Mouse (Mus musculus): ENCODE data around the gene Slc30a1. TPM values are rescaled to one million over a fixed set of nuclear protein-coding genes. Genes with fewer than 3 reads are reported as not detected.

Gene Slc30a1
- polyA plus RNA-seq (2012; rRNA removed): 5.4 and 6.6 TPM in 2 replicates

GRCm38 (mm10) chr1:191906571-191907430 is at the start of gene Slc30a1:
Gene Slc30a1 (plus strand): TSS chr1:191906767.

Other genes starting within 250 kb of the Slc30a1 start
- gene Lpgat1, start 188.9 kb upstream of the Slc30a1 start, polyA plus RNA-seq (2012; rRNA removed): 4.3 and 5.2 TPM in 2 replicates
- gene Nek2, start 85.3 kb upstream of the Slc30a1 start, polyA plus RNA-seq (2012; rRNA removed): 15.5 and 16.5 TPM in 2 replicates
- 0.02 and 0.05 TPM in 2 replicates for gene Rd3, start 70.6 kb downstream of the Slc30a1 start, polyA plus RNA-seq (2012; rRNA removed)
- gene Traf5, start 185.8 kb downstream of the Slc30a1 start, polyA plus RNA-seq (2012; rRNA removed): 5.6 and 5.8 TPM in 2 replicates
- 8.7 and 9.6 TPM in 2 replicates for gene Rcor3, start 231.3 kb downstream of the Slc30a1 start, polyA plus RNA-seq (2012; rRNA removed)

Measured in liver, embryonic 14 days (tissue).